Mouse (Mus musculus): ENCODE measurements around the gene Gm7849. TPM values are rescaled to one million over a fixed set of nuclear protein-coding genes. Genes with fewer than 3 reads are reported as not detected.
"Not testable (repeated sequence)": the region's sequence is repeated elsewhere in the genome, so short reads cannot be mapped to it uniquely, and the experiment has no call there.

The Gm7849 gene
- polyA plus RNA-seq (2015; fragmentation: Nextera tagmentation; extraction: Ambion mirVana), result not detected in 2 replicates

DNA sequence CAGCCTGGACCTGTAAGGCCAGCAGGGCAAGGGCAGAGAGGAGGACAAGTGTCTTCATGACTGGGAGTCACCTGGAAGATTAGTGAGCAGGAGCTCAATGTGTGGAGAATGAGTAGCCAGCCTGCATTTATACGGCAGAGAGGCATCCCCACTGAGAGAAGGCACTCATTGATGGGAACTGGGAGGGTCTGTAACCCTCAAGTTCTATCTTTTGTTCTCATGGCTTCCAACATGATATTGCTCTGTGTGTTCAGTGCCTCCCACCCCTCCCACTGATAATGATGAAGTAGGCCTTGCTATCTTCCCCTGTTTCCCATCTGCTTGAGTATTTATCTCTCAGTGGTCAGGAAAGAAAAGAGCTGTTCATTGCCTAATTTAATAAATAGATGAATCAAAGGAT, at the start of gene Gm7849:
Gm7849 (minus strand) TSS at position 101 of the 400 bp plus-strand sequence.
- not testable (repeated sequence) for ATAC-seq (ENCODE audit: low read depth); H3K27me3 ChIP-seq; H3K4me3 ChIP-seq; H3K27ac ChIP-seq (replicated peaks); H3K9me3 ChIP-seq; H3K4me1 ChIP-seq (replicated peaks); H3K36me3 ChIP-seq; H3K9ac ChIP-seq; H3K4me2 ChIP-seq
- no CpG with 5 or more reads among the region's 1 CpGs for WGBS

DNA sequence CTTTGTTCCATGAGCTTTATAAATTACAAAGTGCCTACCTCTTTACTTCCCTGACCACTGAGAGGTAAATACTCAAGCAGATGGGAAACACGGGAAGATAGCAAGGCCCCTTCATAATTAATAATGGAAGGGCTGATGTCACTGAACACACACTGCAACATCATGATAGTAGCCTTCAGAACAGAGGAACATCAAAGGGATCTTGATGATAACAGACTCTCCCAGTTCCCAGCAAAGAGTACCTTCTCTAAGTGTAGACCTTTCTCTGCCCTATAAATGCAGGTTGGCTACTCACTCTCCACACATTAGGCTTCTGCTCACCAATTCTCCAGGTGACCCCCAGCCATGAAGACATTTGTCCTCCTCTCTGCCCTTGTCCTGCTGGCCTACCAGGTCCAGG, 29.2 kb downstream of the Gm7849 start, which contains the start of gene Defa36:
Defa36 (plus strand) TSS at position 301 of the 400 bp plus-strand sequence.
- not testable (repeated sequence) for H3K4me3 ChIP-seq; H3K27me3 ChIP-seq; H3K36me3 ChIP-seq; H3K4me1 ChIP-seq (replicated peaks); H3K27ac ChIP-seq (replicated peaks); ATAC-seq (ENCODE audit: low read depth); H3K9ac ChIP-seq; H3K9me3 ChIP-seq; H3K4me2 ChIP-seq
- no CpG with 5 or more reads among the region's 1 CpGs for WGBS

Other genes with a start within 250 kb of the Gm7849 start
- not detected in 2 replicates for gene Gm15292, start 206.8 kb downstream of the Gm7849 start, polyA plus RNA-seq (2015; fragmentation: Nextera tagmentation; extraction: Ambion mirVana)
- not detected in 2 replicates for gene Defa27, start 141.0 kb downstream of the Gm7849 start, polyA plus RNA-seq (2015; fragmentation: Nextera tagmentation; extraction: Ambion mirVana)
- not detected in 2 replicates for gene Defa29, start 129.5 kb downstream of the Gm7849 start, polyA plus RNA-seq (2015; fragmentation: Nextera tagmentation; extraction: Ambion mirVana)
- not detected in 2 replicates for gene Defa2, start 78.0 kb downstream of the Gm7849 start, polyA plus RNA-seq (2015; fragmentation: Nextera tagmentation; extraction: Ambion mirVana)
- not detected in 2 replicates for gene Defa33, start 64.7 kb downstream of the Gm7849 start, polyA plus RNA-seq (2015; fragmentation: Nextera tagmentation; extraction: Ambion mirVana)
- gene Defa36, start 29.1 kb downstream of the Gm7849 start, polyA plus RNA-seq (2015; fragmentation: Nextera tagmentation; extraction: Ambion mirVana), result not detected in 2 replicates
- not detected in 2 replicates for gene Defa20, start 52.7 kb upstream of the Gm7849 start, polyA plus RNA-seq (2015; fragmentation: Nextera tagmentation; extraction: Ambion mirVana)
- not detected in 2 replicates for gene Defa32, start 72.5 kb upstream of the Gm7849 start, polyA plus RNA-seq (2015; fragmentation: Nextera tagmentation; extraction: Ambion mirVana)
- not detected in 2 replicates for gene Defa37, start 108.8 kb upstream of the Gm7849 start, polyA plus RNA-seq (2015; fragmentation: Nextera tagmentation; extraction: Ambion mirVana)
- not detected in 2 replicates for gene Defa28, start 126.4 kb upstream of the Gm7849 start, polyA plus RNA-seq (2015; fragmentation: Nextera tagmentation; extraction: Ambion mirVana)
- gene Gm7861, start 137.9 kb upstream of the Gm7849 start, polyA plus RNA-seq (2015; fragmentation: Nextera tagmentation; extraction: Ambion mirVana), result not detected in 2 replicates
- not detected in 2 replicates for gene Defa26, start 161.6 kb upstream of the Gm7849 start, polyA plus RNA-seq (2015; fragmentation: Nextera tagmentation; extraction: Ambion mirVana)
- not detected in 2 replicates for gene Defa17, start 199.2 kb upstream of the Gm7849 start, polyA plus RNA-seq (2015; fragmentation: Nextera tagmentation; extraction: Ambion mirVana)
- gene Defa34, start 209.2 kb upstream of the Gm7849 start, polyA plus RNA-seq (2015; fragmentation: Nextera tagmentation; extraction: Ambion mirVana), result not detected in 2 replicates
- gene AY761184, start 247.1 kb upstream of the Gm7849 start, polyA plus RNA-seq (2015; fragmentation: Nextera tagmentation; extraction: Ambion mirVana), result not detected in 2 replicates